23 mouse cellular contexts compared by ENCODE assay signal in the genomic region with DNA sequence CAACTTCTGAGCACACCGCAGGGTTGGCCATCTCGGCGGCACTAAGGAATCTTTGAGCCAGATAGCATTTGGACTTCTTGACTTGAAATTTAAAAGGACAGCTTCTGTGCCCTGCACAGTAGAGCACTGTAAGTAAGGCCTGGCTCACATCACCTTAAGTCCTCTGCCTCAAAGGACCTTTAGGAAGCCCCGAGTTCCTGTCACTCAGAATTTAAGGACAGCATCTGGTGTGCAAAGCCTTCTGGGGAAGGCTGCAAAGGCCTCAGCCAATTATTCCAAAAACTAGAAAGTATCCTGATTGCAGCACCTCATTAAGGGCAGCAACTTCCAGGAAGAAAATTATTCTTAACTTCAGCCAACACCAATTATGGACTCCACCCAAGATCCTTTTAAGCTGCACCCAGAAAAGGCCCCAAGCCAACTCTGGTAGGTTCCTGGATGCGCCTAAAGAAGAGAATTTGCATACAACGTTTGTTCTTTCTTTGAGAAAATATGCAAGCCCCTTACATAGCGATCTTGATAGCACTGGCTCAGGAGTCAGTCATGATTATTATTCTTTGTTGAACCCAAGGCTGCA. TPM values are rescaled to one million over a fixed set of nuclear protein-coding genes. Genes with fewer than 3 reads are reported as not detected.
DNase-seq lines count a peak whose midpoint lies in the region; ATAC-seq and TF ChIP-seq lines count a peak whose summit lies in the region.
"Had no signal": no experiment of that assay in that cellular context is flagged by ENCODE, and none has a peak within 500 bp of the region (broad histone marks: within the 10 kb centered on the region; RNA-seq: fewer than 3 reads in every experiment).

No protein-coding gene starts in this region.

- no peak for TF ChIP-seq EP300 in lung, postnatal 0 days (IDR thresholded peaks at IDR 0.05)

- no peak for TF ChIP-seq POLR2A in brain, embryonic 14.5 days (IDR thresholded peaks at IDR 0.05; ENCODE audit: borderline replicate concordance, extremely low read depth, insufficient read depth, insufficient read length, poor library complexity, severe bottlenecking)

- no peaks in the 10 kb centered on the region for H3K36me3 ChIP-seq in lung, postnatal 0 days (ENCODE audit: insufficient read depth, low read length)
- no peaks in the 10 kb centered on the region for H3K36me3 ChIP-seq in forebrain, postnatal 0 days (ENCODE audit: insufficient read depth)
- H3K36me3 ChIP-seq: embryonic facial prominence, embryonic 13.5 days; G1E; heart, embryonic 12.5 days; hindbrain, embryonic 10.5 days; intestine, embryonic 15.5 days had no signal

- DNase-seq in frontal cortex, adult 2 months (ENCODE audit: extremely low spot score in 1 of 2, low spot score in 1 of 2): no peak
- DNase-seq in lung, postnatal 10 days: peak; percentile 10
- DNase-seq in lung, postnatal 0 days (ENCODE audit: low spot score): no peak
- DNase-seq in brain, embryonic 14.5 days (ENCODE audit: low read depth): peak; percentile 91
- DNase-seq in forebrain, postnatal 0 days: peak; percentile 79
- no peak for DNase-seq in B cell, adult 2 months
- DNase-seq: adrenal gland, postnatal 10 days; cerebellum, adult 18-20 months; cerebellum, adult 9-11 months; cerebellum, postnatal 36 days; gastrocnemius, adult 2 months; gastrocnemius, postnatal 25 days had no signal

- no peak overlapping the region for H3K27ac ChIP-seq in lung, postnatal 0 days (ENCODE audit: low read length)
- no peak overlapping the region; the same call in 1 of the 2 replicates for H3K27ac ChIP-seq in forebrain, postnatal 0 days (ENCODE audit: low read depth, low read length)
- H3K27ac ChIP-seq: gastrocnemius, adult 2 months; hindbrain, embryonic 10.5 days; hindbrain, embryonic 14.5 days; intestine, embryonic 15.5 days had no signal

- ATAC-seq in frontal cortex, adult (ENCODE audit: low TSS enrichment): peak; percentile 28
- no peak for ATAC-seq in lung, postnatal 0 days
- ATAC-seq in forebrain, postnatal 0 days: peak; percentile 49
- ATAC-seq: CD4-positive, CD25-positive, alpha-beta regulatory T cell, adult 4 months; intestine, embryonic 15.5 days had no signal

- no peaks in the 10 kb centered on the region for H3K27me3 ChIP-seq in lung, postnatal 0 days (replicated peaks; ENCODE audit: insufficient read depth, low read length)
- H3K27me3 ChIP-seq in forebrain, postnatal 0 days (ENCODE audit: insufficient read depth, low read length): no peaks in the 10 kb centered on the region
- H3K27me3 ChIP-seq: embryonic facial prominence, embryonic 13.5 days; intestine, embryonic 15.5 days had no signal

- H3K4me2 ChIP-seq in lung, postnatal 0 days (replicated peaks; ENCODE audit: low read depth, low read length): no peak overlapping the region
- peak overlapping the region; percentile 5; the same call in 1 of the 2 replicates for H3K4me2 ChIP-seq in forebrain, postnatal 0 days (ENCODE audit: low read depth)
- H3K4me2 ChIP-seq: embryonic facial prominence, embryonic 13.5 days; heart, embryonic 12.5 days; hindbrain, embryonic 14.5 days; intestine, embryonic 15.5 days had no signal

- no peak overlapping the region for H3K4me3 ChIP-seq in lung, postnatal 0 days (ENCODE audit: low read depth, low read length)
- H3K4me3 ChIP-seq in forebrain, postnatal 0 days (ENCODE audit: low read depth, low read length): no peak overlapping the region
- H3K4me3 ChIP-seq: embryonic facial prominence, embryonic 13.5 days; gastrocnemius, adult 2 months; heart, embryonic 12.5 days; hindbrain, embryonic 10.5 days; intestine, embryonic 15.5 days had no signal

- H3K4me1 ChIP-seq in lung, postnatal 0 days (ENCODE audit: insufficient read depth, low read depth, low read length): no peaks in the 10 kb centered on the region
- peaks cover under 1% of the 10 kb centered on the region; the same call in 1 of the 2 replicates for H3K4me1 ChIP-seq in forebrain, postnatal 0 days (ENCODE audit: insufficient read depth)
- H3K4me1 ChIP-seq: hindbrain, embryonic 10.5 days; intestine, embryonic 15.5 days had no signal

- no peak overlapping the region for H3K9ac ChIP-seq in lung, postnatal 0 days (replicated peaks; ENCODE audit: low read depth)
- H3K9ac ChIP-seq in forebrain, postnatal 0 days: no peak overlapping the region
- H3K9ac ChIP-seq: embryonic facial prominence, embryonic 13.5 days; heart, embryonic 12.5 days; hindbrain, embryonic 14.5 days; intestine, embryonic 15.5 days had no signal

- no peak for TF ChIP-seq CTCF in lung, postnatal 0 days (IDR thresholded peaks at IDR 0.05)
- TF ChIP-seq CTCF in brain, embryonic 14.5 days (IDR thresholded peaks at IDR 0.05; ENCODE audit: borderline replicate concordance, extremely low read depth, insufficient read depth, insufficient read length): no peak
- no peak for TF ChIP-seq CTCF in forebrain, postnatal 0 days (IDR thresholded peaks at IDR 0.05; ENCODE audit: low read depth)

- no peaks in the 10 kb centered on the region for H3K9me3 ChIP-seq in lung, postnatal 0 days (ENCODE audit: low read length)
- no peaks in the 10 kb centered on the region for H3K9me3 ChIP-seq in forebrain, postnatal 0 days (ENCODE audit: low read length)
- H3K9me3 ChIP-seq: embryonic facial prominence, embryonic 13.5 days; hindbrain, embryonic 10.5 days; intestine, embryonic 15.5 days had no signal

- 64% methylated on average over 7 of the region's 7 CpGs for WGBS in lung, postnatal 0 days
- 52% methylated on average over 7 of the region's 7 CpGs for WGBS in forebrain, postnatal 0 days

RNA-seq across cellular contexts. Expression of a gene that starts 5.8 kb away (rescaled TPM):
- polyA plus RNA-seq in frontal cortex, adult 2 months (2012; rRNA removed): 0.55 and 1.2 TPM in 2 replicates
- polyA plus RNA-seq in lung, postnatal 0 days (2015; fragmentation: Nextera tagmentation; extraction: Ambion mirVana): 0.04 TPM in 1 of 2 replicates, not detected in the other
- polyA plus RNA-seq in brain, embryonic 14.5 days (2012; rRNA removed): 0.22 and 0.40 TPM in 2 replicates
- 0.95 and 1.8 TPM in 2 replicates for total RNA-seq in forebrain, postnatal 0 days (2014; rRNA removed)
- polyA plus RNA-seq in forebrain, postnatal 0 days (2015; fragmentation: Nextera tagmentation; extraction: Ambion mirVana): 1.0 and 1.2 TPM in 2 replicates
- total RNA-seq: gastrocnemius, adult 2 months; gastrocnemius, postnatal 25 days; granulocyte monocyte progenitor cell, adult 5-6 weeks; heart, adult 8-10 months; heart, postnatal 25 days had no signal

Comparison
In these comparisons a context has a peak if more than half of its experiments do, and no peak if none do; other contexts are left out.
1. DNase-seq: peak in lung, postnatal 10 days (single experiment), brain, embryonic 14.5 days (single experiment) and forebrain, postnatal 0 days (single experiment); none in frontal cortex, adult 2 months (0 of 2), lung, postnatal 0 days (single experiment) and B cell, adult 2 months (0 of 2).